8 mouse cellular contexts compared by ENCODE assay signal in genomic region chr1:60565931-60566630, GRCm38 (mm10). TPM values are rescaled to one million over a fixed set of nuclear protein-coding genes. Genes with fewer than 3 reads are reported as not detected.
DNase-seq lines count a peak whose midpoint lies in the region; ATAC-seq lines count a peak whose summit lies in the region.

No protein-coding gene starts in this region.

- H3K4me3 ChIP-seq in heart, embryonic 13.5 days = peak overlapping the region; percentile 99

- no peaks in the 10 kb centered on the region for H3K27me3 ChIP-seq in heart, embryonic 13.5 days (replicated peaks)

- WGBS in heart, embryonic 13.5 days = under 1% methylated on average over 56 of the region's 56 CpGs

- peak; percentile 23; the same call in 1 of the 2 replicates for ATAC-seq in heart, embryonic 13.5 days (ENCODE audit: extremely low read depth, insufficient number of reproducible peaks, low FRiP score, low TSS enrichment)

- H3K4me2 ChIP-seq in heart, embryonic 13.5 days = peak overlapping the region; percentile 83

- peak; percentile 43 for DNase-seq in adrenal gland, adult 8-10 months
- DNase-seq in adrenal gland, adult 2 months = no peak
- peak; percentile 73 for DNase-seq in urinary bladder, adult 2 months (ENCODE audit: low spot score)
- DNase-seq in urinary bladder, postnatal 10 days (ENCODE audit: low spot score) = no peak
- peak; percentile 24 for DNase-seq in layer of hippocampus, adult 9-10 months (ENCODE audit: low spot score)
- peak; percentile 44 for DNase-seq in lung, postnatal 10 days
- DNase-seq in right cerebral cortex, postnatal 10 days (ENCODE audit: low spot score in 2 of 2) = peak; percentile 52 to 68

- peak overlapping the region; percentile 98 for H3K27ac ChIP-seq in heart, embryonic 13.5 days (replicated peaks)

- no peaks in the 10 kb centered on the region for H3K9me3 ChIP-seq in heart, embryonic 13.5 days

- H3K4me1 ChIP-seq in heart, embryonic 13.5 days = peaks cover 29% of the 10 kb centered on the region

- H3K36me3 ChIP-seq in heart, embryonic 13.5 days = peaks cover 13% of the 10 kb centered on the region

- H3K9ac ChIP-seq in heart, embryonic 13.5 days = peak overlapping the region; percentile 99

RNA-seq across cellular contexts. Expression of gene Raph1, which starts 0.8 kb away (rescaled TPM):
- total RNA-seq in adrenal gland, adult 8-10 months (2022) = 100 to 1,000 TPM in 3 of 4 experiments, 10 to 100 TPM in 1; 71.6 to 273 (median 178) TPM
- 100 to 1,000 TPM; 123 to 150 TPM for total RNA-seq in adrenal gland, adult 2 months (2021)
- 7.0 and 7.5 TPM in 2 replicates for polyA plus RNA-seq in adrenal gland, adult 2 months (2012; rRNA removed)
- 10.5 and 13.4 TPM in 2 replicates for polyA plus RNA-seq in urinary bladder, adult 2 months (2012; rRNA removed)
- 56.3 and 65.1 TPM in 2 replicates for polyA plus RNA-seq in heart, embryonic 13.5 days (2015; fragmentation: Nextera tagmentation; extraction: Ambion mirVana)

Comparison
In these comparisons a context has a peak if more than half of its experiments do, and no peak if none do; other contexts are left out.
1. DNase-seq: peak in adrenal gland, adult 8-10 months (single experiment), urinary bladder, adult 2 months (single experiment), layer of hippocampus, adult 9-10 months (single experiment), lung, postnatal 10 days (single experiment) and right cerebral cortex, postnatal 10 days (2 of 2); none in adrenal gland, adult 2 months (single experiment) and urinary bladder, postnatal 10 days (single experiment).